Mouse (Mus musculus) heart, postnatal 36 days (tissue): ENCODE measurements around the gene Itgb2. TPM values are rescaled to one million over a fixed set of nuclear protein-coding genes. Genes with fewer than 3 reads are reported as not detected.

Experiments
- DNase-seq, 2 experiments: peaks; one replicate each; pipeline ENCODE4 v3.0.0; 2021 to 2022
- intact Hi-C: fragments of 180-260 bp; cut with DNase I; formaldehyde crosslinking; loops from one replicate; pipeline ENCODE4 v1.15.1; 2025
- total RNA-seq, 2 experiments: library from RNA; stranded (reverse); gene quantifications; 2 replicates each; pipeline ENCODE4 v1.2.3; 2021

Gene Itgb2
- total RNA-seq, 2 experiments from 2014 or later, result 7.1 to 9.2 TPM

DNA sequence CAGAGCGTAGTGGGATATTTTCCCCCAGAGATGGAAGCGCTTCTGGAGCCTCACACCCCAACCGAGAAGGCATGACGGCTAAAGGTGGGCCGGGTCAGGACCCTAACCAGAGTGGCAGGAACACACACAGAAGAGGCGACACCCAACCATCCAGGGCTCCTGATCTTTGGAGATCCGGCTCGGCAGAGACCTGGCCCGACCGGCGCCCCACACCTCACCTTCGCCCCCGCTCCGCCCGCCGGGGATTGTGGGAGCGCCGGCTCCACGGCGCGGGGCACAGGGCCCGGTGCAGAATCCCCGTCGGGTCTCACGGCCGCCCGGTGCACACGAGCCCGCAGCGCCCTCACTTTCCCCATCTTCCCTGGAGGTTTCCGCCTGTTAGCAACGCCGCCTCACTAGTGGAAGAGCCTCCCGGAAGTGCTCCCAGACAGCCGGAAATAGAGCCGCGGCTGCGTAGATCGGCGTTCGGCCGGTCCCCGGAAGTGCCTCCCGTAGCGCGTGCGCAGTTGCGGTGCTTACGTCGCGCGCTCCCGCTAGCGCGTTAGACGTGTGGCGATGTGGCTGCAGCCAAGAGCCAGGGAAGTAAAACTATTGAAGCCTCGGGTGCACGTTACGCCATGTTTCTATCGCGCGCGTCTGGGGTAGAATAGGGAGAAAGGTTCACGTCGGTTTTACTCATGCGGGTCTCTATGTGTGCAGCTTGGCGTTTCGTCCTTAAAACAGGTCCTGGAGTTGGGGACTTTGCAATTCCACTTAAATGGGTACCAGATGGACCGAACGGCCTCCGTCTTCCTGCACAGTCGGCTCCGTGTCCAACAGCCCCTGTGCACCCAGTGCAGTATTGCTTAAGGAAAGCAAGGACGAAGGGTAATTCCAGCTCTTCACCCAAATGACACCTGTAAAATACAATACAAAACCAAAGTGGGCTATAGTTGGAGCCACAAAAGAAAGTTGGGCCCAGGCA, 14.4 kb upstream of the Itgb2 start, which contains the start of gene Fam207a:
Gene Fam207a, minus strand, starts transcription at position 401 of the 964 bp plus-strand sequence.
- intact Hi-C loops, result loop anchor here (1.0 to 5.0 kb wide), 2 partner anchors 107 to 362 kb away; partner anchors contain the start of gene Ube2g2
- peak; percentile 93 to 94 for DNase-seq

DNA sequence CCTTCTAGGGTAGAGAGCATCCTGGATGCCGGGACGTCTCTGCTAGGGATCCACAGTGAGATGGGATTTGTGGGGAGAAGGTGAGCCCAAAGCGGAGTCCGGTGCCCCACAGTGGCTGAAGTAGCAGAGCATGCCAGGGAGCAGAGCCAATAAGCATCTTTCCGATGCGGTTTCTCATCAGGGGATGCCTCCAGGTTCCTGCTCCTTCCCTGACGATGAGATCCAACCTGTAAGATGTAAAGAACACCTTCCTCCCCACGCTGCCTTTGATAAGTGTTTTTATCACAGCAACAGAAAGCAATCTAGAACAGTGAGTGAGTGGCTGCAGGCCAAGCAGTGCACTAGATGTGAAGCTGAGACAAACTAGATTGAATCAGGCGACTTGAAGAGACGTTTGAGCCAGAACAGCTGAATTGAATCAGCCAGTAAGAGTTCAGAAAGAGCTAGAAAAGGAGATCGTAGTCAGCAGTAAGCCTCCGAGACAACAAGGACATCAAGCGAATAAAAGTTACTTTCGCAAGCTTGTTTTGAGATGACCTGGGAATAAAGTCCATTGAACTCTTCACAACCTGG, 13.6 kb upstream of the Itgb2 start:
- intact Hi-C loops, result loop anchor here (1.0 to 5.0 kb wide), 2 partner anchors 106 to 361 kb away; partner anchors contain the start of gene Ube2g2
- no peak for DNase-seq

GRCm38 (mm10) chr10:77517066-77517620, 12.9 kb upstream of the Itgb2 start:
- peak; percentile 76 to 82 for DNase-seq
- intact Hi-C loops, result loop anchor here (1.0 to 5.0 kb wide), 2 partner anchors 49 to 360 kb away; no protein-coding TSS in a partner anchor

- DNase-seq, result no peak
- intact Hi-C loops, result loop anchor here (1.0 to 5.0 kb wide), 2 partner anchors 48 to 360 kb away; no protein-coding TSS in a partner anchor
Observed at GRCm38 (mm10) chr10:77517801-77518200, 12.3 kb upstream of the Itgb2 start.

DNA sequence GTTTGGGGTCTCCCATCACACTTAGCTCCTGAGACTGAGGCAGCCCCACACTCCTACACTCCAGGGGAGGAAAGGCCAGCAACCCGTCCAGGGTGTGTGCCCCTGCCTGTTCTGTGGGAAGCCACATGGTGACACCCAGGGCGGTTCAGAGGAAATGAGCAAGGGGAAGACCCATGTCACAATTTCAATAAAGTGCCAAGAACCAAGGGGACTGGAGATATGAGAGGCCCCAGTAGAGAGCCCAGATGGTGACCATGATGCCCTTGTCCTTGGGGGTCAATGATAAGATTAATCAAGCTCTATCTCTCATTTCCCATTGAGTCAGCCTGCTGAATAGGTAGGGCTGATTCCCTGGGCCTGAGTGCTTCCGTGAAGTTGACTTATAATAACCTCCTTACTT, 10.9 kb upstream of the Itgb2 start:
- intact Hi-C loops, result loop anchor here (5.0 kb wide), 1 partner anchor 358 kb away; no protein-coding TSS in a partner anchor
- DNase-seq, result no peak

DNA sequence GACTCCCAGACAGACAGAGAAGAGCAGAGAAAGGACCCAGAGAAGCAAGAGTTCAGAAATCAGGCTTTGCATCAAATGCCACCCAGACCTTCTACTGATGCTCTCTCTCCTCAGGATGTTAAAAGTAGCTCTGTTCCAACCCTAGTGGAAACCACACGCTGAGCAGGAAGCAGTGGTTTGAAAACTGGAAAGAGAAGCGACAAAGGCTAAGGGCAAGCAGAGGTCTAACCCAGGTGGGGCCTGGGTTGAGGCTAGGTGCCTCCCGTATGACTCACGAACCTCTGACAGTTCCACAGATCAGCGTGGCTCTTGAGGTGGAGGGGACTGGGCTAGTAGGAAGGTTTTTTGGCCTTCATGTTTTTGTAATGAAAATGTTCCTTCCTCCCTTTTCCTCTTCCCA, 9.6 kb upstream of the Itgb2 start:
- intact Hi-C loops, result loop anchor here (2.0 kb wide), 1 partner anchor 396 kb away; no protein-coding TSS in a partner anchor
- DNase-seq, result no peak

DNA sequence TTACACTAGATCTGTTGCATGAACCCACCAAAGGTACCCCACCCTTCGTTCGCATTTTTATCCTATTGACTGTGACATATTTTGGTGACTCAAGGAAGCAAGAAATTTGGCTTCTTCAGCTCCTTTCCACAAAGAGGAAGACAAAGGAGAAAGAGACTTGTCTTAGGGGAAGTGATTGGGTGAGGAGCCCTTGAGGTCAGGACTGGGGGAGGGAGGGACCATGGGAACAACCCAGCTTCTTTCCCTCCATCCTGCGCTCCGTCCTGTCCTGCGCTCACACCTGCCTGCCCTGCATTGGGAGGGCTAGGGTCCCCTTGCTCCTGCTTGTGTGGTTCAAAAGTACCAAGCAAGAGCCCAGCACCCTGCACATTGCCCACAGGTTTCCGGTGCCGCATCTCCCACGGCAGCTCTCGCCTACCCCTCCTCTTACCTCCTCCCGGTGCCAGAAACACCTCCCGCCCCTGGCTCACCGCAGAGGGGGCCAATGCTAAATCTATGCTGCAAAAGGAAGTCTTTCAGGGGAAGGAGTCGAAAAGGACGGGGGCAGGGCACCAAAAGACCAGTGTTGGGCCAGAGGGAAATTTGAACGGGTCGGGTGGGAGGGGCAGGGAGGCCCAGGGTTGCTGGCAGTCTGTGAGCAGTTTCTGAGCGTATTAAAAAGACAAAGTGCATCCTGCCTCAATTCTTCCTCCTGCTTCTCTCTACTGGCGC, 7.9 kb upstream of the Itgb2 start:
- DNase-seq, result no peak
- intact Hi-C loops, result no loop called here

DNA sequence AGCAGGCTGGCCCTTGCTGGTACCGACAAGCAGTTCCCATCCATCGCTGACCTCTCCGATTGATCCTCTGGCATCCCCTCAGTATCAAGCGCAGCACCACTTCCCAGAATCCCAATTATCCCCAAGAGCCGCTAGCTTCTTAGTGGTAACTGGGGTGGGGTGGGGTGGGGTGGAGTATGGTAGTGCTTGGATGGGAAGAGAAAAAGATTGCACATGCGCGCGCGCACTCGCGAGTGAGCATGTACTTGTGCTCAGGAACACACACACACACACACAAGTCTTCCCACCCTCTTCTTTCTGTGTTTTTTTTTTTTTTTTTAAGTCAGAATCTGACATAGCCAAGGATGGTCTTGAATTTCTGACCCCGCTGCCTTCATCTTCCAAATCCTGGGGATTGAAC, 7.3 kb upstream of the Itgb2 start:
- intact Hi-C loops, result no loop called here
- no peak for DNase-seq

DNA sequence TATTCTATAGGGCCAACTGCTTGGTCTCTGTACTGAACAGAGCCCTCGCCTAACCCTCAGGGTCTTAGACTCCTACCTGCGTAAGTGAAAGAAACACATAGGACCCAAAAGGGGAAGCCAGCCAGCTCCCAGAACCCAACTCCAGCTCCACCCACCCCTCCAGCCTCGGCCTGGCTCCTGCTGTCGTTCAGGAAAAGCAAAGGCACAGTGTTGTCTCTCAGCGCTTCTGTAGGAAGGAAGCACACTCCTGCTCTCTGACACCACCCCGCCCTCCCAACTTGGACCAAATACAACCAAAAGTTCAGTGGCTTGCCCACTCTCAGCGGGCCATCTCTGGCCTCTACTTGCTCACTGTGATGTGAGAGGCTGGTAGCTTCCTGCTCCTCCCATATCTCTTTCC, 6.7 kb upstream of the Itgb2 start:
- no peak for DNase-seq
- intact Hi-C loops, result no loop called here

DNA sequence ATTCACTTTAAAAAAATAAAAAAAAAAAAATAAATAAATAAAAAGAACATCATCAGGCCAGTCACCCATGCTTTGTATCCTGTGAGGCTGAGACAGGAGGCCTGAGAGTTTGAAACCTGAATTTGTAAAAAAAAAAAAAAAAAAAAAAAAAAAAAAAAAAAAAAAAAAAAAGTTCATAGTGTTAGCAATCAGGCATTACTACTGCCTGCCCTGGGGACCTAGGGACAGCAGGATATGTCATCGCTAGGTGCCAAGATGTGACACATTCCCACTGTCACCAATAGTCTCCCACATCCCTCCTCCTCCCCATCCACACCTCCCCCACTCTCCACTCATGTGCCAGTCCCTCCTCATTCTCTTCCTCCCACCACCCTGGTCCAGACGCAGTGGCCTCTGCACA, 3.6 kb upstream of the Itgb2 start:
- intact Hi-C loops, result no loop called here
- no peak for DNase-seq

DNA sequence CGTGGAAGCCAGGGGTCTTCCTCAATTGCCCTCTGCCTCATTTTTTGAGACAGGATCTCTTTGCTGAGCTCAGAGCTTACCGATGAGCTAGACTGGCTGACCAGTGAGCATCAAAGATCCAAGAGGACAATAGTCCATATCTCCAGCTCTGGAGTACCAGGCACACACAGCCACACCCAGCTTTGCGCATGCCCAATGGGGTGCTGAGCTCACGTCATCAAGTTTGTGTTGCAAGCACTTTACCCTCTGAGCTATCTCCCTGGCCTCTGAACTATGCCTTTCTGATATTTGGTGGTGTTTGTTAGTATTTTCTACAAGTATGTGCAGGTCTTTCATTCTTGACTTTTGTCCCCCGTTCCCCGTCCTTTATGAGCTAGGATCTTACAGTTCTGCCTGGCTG, 1.4 kb upstream of the Itgb2 start:
- DNase-seq, result no peak
- intact Hi-C loops, result no loop called here

- intact Hi-C loops, result no loop called here
- DNase-seq, result no peak
Observed at GRCm38 (mm10) chr10:77531026-77532019, 1.3 kb downstream of the Itgb2 start.

DNA sequence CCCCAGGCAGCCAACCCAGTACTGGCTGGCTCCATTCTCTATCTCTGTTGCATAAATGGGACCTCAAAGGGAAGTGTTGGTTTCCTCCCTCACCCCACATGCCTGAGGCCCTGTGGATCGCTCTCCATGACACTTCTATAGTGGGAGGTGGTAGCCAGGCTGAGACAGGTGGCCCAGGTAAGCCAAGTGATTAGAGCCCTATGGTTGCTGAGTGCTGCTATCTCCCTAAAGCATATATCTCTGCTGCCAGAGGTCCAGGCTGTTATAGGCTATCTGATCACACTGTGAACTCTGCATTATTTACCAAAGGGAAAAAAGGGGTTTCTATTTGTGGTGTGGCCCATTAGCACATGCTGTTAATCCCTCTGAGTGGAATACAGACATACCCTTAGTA, 2.0 kb downstream of the Itgb2 start:
- intact Hi-C loops, result no loop called here
- no peak for DNase-seq

DNA sequence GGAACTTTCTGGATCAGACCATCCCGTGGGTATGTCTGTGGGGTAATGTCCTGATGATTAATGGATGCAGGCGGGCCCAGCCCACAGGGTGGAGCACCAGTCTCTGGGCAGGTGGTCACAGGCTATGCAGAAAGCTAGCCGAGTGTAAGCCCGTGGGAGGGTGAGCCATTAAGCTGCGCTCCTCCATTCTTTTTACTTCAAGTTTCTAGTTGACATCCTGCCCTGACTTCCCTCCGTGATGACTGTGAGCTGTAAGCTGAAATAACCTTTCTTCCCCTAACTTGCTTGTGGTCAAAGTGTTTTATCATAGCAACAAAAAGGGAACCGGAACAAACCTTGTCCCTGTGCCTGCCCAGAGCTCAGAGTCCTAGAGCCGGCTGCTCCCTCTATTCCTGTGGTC, 6.7 kb downstream of the Itgb2 start:
- DNase-seq, result no peak
- intact Hi-C loops, result no loop called here

GRCm38 (mm10) chr10:77537215-77538209, 7.5 kb downstream of the Itgb2 start:
- intact Hi-C loops, result no loop called here
- DNase-seq, result no peak

DNA sequence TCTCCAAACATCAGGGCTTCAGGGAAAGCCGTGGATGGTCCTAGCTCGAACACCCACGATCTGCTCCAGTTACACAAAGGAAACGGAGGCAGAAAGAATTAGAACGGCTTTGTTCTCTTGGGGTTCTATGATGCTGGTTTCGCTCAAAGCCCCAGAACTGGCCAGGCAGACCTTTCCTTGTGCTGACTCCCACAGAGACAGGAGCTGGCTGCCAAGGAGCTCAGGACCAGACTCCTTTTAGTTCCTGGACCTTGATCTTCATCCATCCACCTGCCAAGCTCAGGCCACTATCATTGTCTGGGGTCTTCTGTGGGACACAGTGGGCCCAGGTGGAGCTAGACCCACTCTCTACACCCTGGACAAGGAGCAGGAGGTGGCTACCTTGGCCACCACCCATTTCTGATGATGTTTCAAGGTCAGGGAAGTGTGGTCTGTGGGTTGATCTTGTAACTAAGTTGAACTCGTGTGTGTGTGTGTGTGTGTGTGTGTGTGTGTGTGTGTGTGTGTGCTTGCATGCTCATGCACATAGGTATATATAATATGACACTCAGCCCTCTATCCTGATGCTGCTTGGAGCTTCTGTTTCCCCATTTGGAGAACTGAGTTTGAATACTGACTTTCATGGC, 9.4 kb downstream of the Itgb2 start:
- DNase-seq, result no peak
- intact Hi-C loops, result no loop called here

DNA sequence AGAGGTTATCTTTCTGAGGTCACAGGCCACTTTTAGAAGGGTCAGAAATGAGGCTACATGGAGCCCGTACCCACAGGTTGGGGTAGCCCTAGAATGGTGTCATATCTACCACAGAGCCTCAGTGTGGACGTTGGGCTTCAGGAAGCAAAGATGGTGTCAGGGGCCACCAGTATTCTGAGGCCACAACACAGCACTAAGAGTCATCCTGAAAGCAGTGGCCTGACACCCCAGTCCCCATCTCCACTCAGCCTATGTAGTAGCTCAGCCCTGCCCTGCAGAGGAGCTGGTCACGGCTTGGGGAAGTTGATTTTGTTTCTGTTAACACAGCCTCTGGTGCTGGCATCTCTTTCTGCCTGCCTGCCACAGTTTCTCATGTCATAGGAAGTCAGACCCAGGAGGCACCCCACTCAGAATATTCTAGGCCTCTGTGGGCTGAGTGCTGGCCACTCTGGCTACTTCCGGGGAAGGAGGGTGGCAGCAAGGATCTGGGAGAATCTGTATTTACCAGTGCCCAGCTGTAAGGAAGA, 10.6 kb downstream of the Itgb2 start:
- DNase-seq, result no peak
- intact Hi-C loops, result no loop called here
